Mouse (Mus musculus) megakaryocyte progenitor cell, adult 5-6 weeks (primary cell): ENCODE data around the gene Tmc3. TPM values are rescaled to one million over a fixed set of nuclear protein-coding genes. Genes with fewer than 3 reads are reported as not detected.

Source experiments
- ATAC-seq: replicated peaks from 2 replicates; pipeline ENCODE4 v1.8.0; 2016; ENCODE audit warnings: mild to moderate bottlenecking, moderate TSS enrichment, inconsistent platforms; ENCODE audit not compliant: poor library complexity
- total RNA-seq, 2 experiments: library from RNA; stranded (forward) in 1 of 2; stranded (reverse) in 1 of 2; fragments of 157-497, 149-512 nt in 1 of 2; fragments of 200-1000 nt in 1 of 2; gene quantifications; 2 replicates each; pipeline versions ENCODE4 v1.2.3 to v1.2.4; 2015 to 2017

Tmc3 gene
- total RNA-seq, 2 experiments from 2014 or later = 0.17 TPM; not detected in 1

GRCm38 (mm10) chr7:83636425-83636824 is 51.7 kb downstream of the Tmc3 start:
- ATAC-seq = no peak

- no peak for ATAC-seq
Measured at GRCm38 (mm10) chr7:83637781-83638583, 53.3 kb downstream of the Tmc3 start.

GRCm38 (mm10) chr7:83639084-83639483 is 54.4 kb downstream of the Tmc3 start:
- peak; percentile 72 for ATAC-seq

GRCm38 (mm10) chr7:83640581-83640980 is 55.9 kb downstream of the Tmc3 start:
- no peak for ATAC-seq

GRCm38 (mm10) chr7:83641163-83641562 is 56.4 kb downstream of the Tmc3 start:
- ATAC-seq = no peak

GRCm38 (mm10) chr7:83643581-83643980 is 58.9 kb downstream of the Tmc3 start:
- no peak for ATAC-seq

- no peak for ATAC-seq
Measured at GRCm38 (mm10) chr7:83644761-83645160, 60.0 kb downstream of the Tmc3 start.

- ATAC-seq = peak; percentile 81
Measured at GRCm38 (mm10) chr7:83645476-83645875, 60.7 kb downstream of the Tmc3 start.

GRCm38 (mm10) chr7:83648807-83649206 is 64.1 kb downstream of the Tmc3 start:
- no peak for ATAC-seq

DNA sequence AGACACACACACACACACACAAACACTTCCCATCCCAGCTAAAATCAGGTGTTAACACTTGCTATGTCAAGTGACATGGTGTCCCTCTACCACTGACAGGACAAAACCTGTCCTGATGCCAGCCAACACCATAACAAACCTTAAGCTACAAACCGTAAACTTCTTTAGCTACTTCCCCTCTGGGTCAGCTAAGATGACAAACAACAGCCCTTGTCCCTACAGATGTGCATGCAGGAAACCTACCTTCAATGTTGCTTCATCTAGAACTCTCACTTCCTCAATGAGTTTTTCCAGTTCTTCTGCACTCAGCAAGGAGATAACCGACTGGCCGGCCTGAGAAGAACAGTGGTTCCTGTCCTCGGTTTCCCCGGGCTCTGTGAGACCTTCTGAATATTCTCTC is 65.9 kb downstream of the Tmc3 start:
- ATAC-seq = peak; percentile 59

GRCm38 (mm10) chr7:83652498-83652897 is 67.8 kb downstream of the Tmc3 start:
- ATAC-seq = no peak

- ATAC-seq = peak; percentile 36
Measured at GRCm38 (mm10) chr7:83653605-83654051, 68.9 kb downstream of the Tmc3 start.

GRCm38 (mm10) chr7:83654196-83654595 is 69.5 kb downstream of the Tmc3 start:
- ATAC-seq = no peak

- ATAC-seq = peak; percentile 61
Measured at GRCm38 (mm10) chr7:83654938-83655630, 70.4 kb downstream of the Tmc3 start.

GRCm38 (mm10) chr7:83658716-83659115 is 74.0 kb downstream of the Tmc3 start:
- ATAC-seq = peak; percentile 15; the same call in 1 of the 2 replicates

DNA sequence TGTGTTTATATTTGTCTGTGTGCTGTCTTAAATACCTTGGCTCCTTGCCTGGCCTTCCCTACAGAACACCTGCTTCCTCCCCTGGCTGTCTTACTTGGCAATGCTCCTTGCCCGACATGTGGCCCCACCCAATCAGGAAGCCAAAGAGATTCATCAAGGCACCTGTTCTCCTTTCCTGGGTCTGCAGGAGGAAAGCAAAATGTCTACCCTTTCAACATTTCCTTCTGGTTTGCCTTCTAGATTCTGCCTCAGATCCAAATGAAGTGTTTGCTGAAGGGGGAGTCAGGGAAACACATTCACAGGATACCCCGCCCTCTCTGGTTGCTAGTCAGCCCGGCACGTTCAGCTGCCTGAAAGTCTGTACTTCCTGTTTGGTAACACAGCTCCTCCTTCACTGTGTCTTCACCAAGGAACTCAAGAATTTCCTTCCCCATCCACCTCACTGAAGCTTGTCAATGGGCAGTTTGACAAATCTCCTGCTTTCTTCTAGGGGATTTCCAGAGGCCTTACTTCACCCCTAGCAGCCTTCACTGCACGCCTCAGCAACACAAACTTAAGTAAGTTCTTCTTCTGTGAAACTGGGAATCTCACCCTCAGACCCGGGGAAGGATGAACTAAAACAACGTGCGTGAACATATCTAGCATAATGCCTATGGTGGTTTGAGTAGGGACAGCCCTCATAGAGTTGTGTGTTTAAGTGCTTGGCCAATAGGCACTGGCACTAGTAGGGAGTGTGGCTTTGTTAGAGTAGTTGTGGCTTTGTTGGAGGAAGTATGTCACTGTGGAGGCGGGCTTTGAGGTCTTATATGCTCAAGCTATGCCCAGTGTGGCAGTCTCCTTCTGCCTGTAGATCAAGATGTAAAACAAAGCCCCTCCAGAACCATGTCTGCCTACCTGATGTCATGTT is 74.7 kb downstream of the Tmc3 start:
- peak; percentile 73 for ATAC-seq

DNA sequence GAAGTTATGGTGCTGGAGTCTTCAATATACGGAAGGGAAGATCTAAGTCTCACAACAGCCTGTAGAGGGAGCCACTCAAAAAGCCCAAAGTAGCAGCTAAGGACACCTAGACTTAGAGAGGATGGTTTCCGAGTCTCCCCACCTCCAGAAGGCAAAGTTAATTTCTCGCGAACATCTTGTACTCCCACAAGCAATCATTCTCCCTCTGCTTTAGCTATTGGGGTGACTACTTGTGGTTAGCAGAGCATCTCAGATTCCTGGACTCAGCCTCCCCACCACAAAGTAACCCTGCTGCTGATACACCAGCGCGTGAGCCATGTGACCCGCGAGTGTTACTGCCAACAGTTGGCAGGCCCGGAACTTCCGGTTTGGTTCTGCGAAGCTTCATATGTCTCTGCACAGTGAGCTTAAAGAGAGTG is 75.6 kb downstream of the Tmc3 start:
- ATAC-seq = no peak

GRCm38 (mm10) chr7:83661031-83661430 is 76.3 kb downstream of the Tmc3 start:
- ATAC-seq = no peak

DNA sequence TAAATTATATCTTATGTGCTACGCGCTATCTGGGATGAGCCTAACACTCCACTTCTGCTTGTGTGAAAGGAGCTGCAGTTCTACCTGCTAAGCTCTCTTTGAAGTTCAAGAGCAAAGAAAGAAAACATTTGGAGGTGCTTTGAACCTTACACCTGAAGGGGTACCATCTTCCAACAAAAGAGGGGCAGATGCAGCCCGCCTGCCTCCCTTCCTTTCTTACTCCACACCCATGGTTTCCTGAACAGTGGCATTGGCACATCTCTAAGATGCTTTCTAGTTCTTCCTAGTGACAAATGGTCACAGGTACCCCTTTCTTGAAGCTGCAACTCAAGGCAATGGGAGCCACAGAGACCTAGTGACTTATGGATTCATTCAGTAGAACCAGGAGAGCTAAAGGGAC is 77.0 kb downstream of the Tmc3 start:
- ATAC-seq = no peak

- no peak for ATAC-seq
Measured at GRCm38 (mm10) chr7:83662711-83663375, 78.1 kb downstream of the Tmc3 start.
